Mouse (Mus musculus) liver, adult 2 months (tissue): Measurements from ENCODE around the gene Zfp446.

Source experiments
- CTCF ChIP-seq: fragments of 200-500 bp; IDR thresholded peaks from 2 replicates; pipeline ENCODE4 v1.5.1; 2011; ENCODE audit warnings: low read depth, low read length, control low read depth
- POLR2A ChIP-seq: fragments of 200-500 bp; IDR thresholded peaks from 2 replicates; pipeline ENCODE4 v1.6.1; 2011; ENCODE audit warnings: low read length, control low read depth; ENCODE audit not compliant: insufficient read depth; ENCODE audit errors: extremely low read depth

DNA sequence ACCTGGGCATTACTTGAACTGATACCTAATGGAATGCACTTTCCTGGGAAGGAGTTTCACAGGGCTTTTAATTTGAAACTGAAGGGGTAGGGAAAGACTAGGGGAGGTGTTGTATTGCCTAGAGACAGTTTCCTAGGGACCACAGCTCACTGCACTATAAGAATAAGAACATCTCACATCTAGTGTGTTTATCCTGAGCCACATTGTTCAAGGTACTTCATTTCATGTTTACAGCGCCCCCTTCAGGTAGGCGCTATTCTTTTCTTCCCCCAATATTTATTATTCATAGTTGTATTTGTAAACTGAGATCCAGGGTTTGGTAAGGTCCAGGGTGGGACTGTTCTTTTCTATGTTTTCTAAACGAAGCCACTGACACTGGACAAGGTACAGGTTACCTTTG, 14.6 kb downstream of the Zfp446 start:
- TF ChIP-seq CTCF (no peak), POLR2A (no peak)
